Mouse (Mus musculus) urinary bladder, adult 2 months (tissue): Measurements from ENCODE around the gene Cd200r3. TPM values are rescaled to one million over a fixed set of nuclear protein-coding genes. Genes with fewer than 3 reads are reported as not detected.

Experiments used
- DNase-seq: peaks from one replicate; pipeline ENCODE4 v3.0.0; 2022; ENCODE audit warnings: low spot score
- polyA plus RNA-seq: library from polyadenylated mRNA; depleted of rRNA; stranded (reverse); fragments of >200 nt; gene quantifications from 2 replicates; pipeline ENCODE4 v1.2.3, GENCODE M21; 2012; rRNA removed

Cd200r3 gene
- polyA plus RNA-seq, result 28.9 and 38.8 TPM in 2 replicates

- no peak for DNase-seq
These were observed at the start of gene Cd200r3 for GRCm38 (mm10) chr16:44943468-44943867. Gene Cd200r3 (plus strand): TSS chr16:44943678.

GRCm38 (mm10) chr16:44932016-44932415 lies 11.5 kb upstream of the Cd200r3 start:
- DNase-seq, result no peak

GRCm38 (mm10) chr16:44951360-44952114 lies 8.1 kb downstream of the Cd200r3 start:
- DNase-seq, result no peak

- DNase-seq, result no peak
These were observed 18.8 kb downstream of the Cd200r3 start for GRCm38 (mm10) chr16:44962296-44962695.

GRCm38 (mm10) chr16:44962777-44963176 lies 19.3 kb downstream of the Cd200r3 start:
- no peak for DNase-seq

GRCm38 (mm10) chr16:44964526-44965374 lies 21.3 kb downstream of the Cd200r3 start:
- no peak for DNase-seq

- DNase-seq, result no peak
These were observed 21.9 kb downstream of the Cd200r3 start for GRCm38 (mm10) chr16:44965428-44965827.

GRCm38 (mm10) chr16:44965890-44966289 lies 22.4 kb downstream of the Cd200r3 start:
- DNase-seq, result no peak

GRCm38 (mm10) chr16:44966891-44967290 lies 23.4 kb downstream of the Cd200r3 start:
- no peak for DNase-seq

- DNase-seq, result no peak
These were observed 24.6 kb downstream of the Cd200r3 start for GRCm38 (mm10) chr16:44968113-44968512.

GRCm38 (mm10) chr16:44970925-44971324 lies 27.4 kb downstream of the Cd200r3 start:
- no peak for DNase-seq

- no peak for DNase-seq
These were observed 30.6 kb downstream of the Cd200r3 start for GRCm38 (mm10) chr16:44974042-44974441.

GRCm38 (mm10) chr16:44976081-44976480 lies 32.6 kb downstream of the Cd200r3 start:
- no peak for DNase-seq

GRCm38 (mm10) chr16:44976892-44977633 lies 33.6 kb downstream of the Cd200r3 start:
- no peak for DNase-seq

GRCm38 (mm10) chr16:44978193-44978592 lies 34.7 kb downstream of the Cd200r3 start:
- no peak for DNase-seq

GRCm38 (mm10) chr16:44979355-44979896 lies 35.9 kb downstream of the Cd200r3 start:
- no peak for DNase-seq

- DNase-seq, result no peak
These were observed 39.5 kb downstream of the Cd200r3 start for GRCm38 (mm10) chr16:44982972-44983371.

- DNase-seq, result no peak
These were observed 40.0 kb downstream of the Cd200r3 start for GRCm38 (mm10) chr16:44983379-44984060.

GRCm38 (mm10) chr16:44984111-44984510 lies 40.6 kb downstream of the Cd200r3 start:
- no peak for DNase-seq

GRCm38 (mm10) chr16:44984925-44985324 lies 41.4 kb downstream of the Cd200r3 start:
- DNase-seq, result no peak

- no peak for DNase-seq
These were observed 42.6 kb downstream of the Cd200r3 start for GRCm38 (mm10) chr16:44986029-44986428.
